Mouse (Mus musculus): ENCODE measurements around the gene Fer.

Gene Fer

GRCm38 (mm10) chr17:64086875-64087608 is 224.2 kb downstream of the Fer start:
- no peak for DNase-seq (ENCODE audit: low spot score)

DNA sequence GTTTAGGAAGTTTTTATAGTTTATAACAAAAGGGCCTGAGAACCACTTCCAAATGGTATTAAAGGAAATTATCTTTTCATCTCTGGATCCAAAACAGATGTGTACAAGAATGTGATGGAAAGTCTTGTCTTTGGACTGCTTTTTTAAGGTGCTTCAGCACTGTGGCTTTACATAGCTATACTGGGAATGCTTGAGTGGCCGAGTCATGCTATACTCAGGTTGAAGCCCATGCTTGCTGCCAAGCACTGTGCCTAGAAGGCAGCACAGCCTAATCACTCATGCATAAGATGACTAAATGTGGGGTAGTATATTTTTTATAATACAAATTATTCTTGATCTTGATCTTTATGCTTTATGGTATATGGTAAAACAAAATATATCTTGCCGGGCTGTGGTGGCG is 225.0 kb downstream of the Fer start:
- no peak for DNase-seq (ENCODE audit: low spot score)

GRCm38 (mm10) chr17:64093716-64094115 is 230.9 kb downstream of the Fer start:
- no peak for DNase-seq (ENCODE audit: low spot score)

DNA sequence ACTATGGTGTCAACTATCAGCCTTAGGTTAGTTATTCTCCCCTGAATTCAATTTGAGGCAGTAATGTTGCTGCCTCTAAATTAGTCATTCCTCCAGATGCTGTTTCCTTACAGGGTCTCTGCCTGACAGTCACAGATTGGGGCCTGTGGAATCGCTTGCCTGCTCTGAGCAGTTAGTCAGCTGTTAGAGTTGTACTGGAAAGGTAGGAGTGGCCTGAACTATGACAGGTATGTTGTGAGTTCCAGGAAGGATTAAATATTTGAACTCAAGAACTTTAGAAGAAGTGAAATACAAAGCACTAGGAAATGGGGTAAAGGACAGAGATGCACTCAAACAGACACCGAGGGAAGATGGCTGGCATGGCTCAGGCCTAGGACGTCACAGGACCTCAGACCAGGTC is 233.9 kb downstream of the Fer start:
- DNase-seq (ENCODE audit: low spot score), result no peak

DNA sequence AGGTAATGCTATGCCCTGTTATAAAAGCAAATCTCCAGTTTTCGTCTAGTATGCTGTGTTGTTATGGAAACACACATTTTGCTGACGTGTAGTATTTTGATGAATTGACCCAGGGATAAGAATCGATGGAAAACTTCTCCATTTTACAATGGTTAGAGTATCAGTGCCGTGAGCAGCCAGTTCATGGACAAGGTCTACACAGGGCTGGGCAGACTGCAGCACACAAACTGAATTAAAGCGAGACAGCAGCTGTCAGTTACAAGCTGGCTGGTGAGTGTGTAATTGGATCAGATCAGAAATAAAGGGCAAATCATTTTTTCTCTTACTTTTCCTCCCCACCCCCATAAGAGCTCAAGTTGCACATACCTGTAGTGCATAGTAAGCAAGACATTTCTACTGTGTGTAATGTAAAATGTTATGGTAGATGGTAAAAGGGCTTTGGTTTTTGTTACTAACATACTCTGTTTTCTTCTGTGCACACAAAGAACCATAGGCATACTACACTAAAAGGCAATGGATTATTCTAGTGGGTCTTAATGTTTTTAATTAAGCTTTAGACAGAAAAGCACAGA is 235.0 kb downstream of the Fer start:
- no peak for DNase-seq (ENCODE audit: low spot score)

- no peak for DNase-seq (ENCODE audit: low spot score)
Observed at GRCm38 (mm10) chr17:64099395-64100171, 236.7 kb downstream of the Fer start.

DNA sequence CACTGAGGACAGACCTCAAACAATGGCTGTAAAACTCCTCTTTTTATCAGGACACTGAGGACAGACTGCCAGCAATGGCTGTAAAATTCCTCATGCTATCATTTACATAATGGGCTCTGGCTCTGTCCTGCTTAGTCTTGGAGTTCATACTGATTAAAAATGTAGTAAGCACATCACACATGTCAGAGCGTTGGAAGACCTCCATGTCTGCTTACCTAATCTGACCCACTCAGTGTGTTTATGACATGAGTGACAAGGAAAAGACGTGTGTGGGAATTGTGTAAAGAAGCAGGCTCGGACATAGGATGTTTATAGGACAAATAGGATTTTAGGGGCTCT is 237.3 kb downstream of the Fer start:
- peak; percentile 27 for DNase-seq (ENCODE audit: low spot score)

DNA sequence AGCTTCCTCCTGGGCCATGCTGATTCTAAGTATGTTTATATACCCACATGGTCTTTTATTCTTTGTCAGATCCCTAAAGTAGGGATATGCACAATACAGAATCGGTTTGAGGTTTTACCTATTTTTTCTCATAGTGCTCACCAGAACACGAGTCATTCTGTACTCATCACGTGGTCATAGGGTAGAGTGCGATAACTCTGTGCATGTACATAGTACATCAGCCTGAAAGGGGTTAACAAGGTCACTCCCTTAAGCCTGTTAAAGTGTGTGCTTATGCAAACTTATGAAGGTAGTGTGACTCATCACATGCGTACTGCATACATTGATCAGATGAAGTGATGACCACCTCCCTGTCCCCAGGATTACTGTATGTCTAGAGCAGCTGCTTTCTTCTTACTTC is 245.9 kb downstream of the Fer start:
- no peak for DNase-seq (ENCODE audit: low spot score)

GRCm38 (mm10) chr17:64109871-64110270 is 247.0 kb downstream of the Fer start:
- no peak for DNase-seq (ENCODE audit: low spot score)

DNA sequence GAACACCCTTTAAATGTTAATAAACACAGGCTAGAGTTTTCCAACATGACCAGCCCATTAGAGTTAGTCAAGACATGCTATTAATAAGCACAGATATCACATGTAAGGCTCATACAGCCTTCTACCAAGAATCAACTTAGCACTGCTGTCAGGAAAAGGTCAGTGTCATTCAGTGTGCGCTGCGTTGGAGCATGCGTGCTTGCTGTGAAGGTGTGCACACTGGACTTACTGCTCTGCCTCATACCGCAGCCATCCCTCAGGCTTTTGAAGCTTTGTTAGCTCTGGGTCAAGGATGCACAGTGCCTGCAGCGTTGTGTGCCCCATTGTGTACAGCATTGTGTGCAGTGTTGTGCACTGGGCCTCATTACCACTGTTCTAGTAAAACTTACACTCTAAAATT is 250.8 kb downstream of the Fer start:
- no peak for DNase-seq (ENCODE audit: low spot score)

- DNase-seq (ENCODE audit: low spot score), result no peak
Observed at GRCm38 (mm10) chr17:64116762-64117161, 253.9 kb downstream of the Fer start.

DNA sequence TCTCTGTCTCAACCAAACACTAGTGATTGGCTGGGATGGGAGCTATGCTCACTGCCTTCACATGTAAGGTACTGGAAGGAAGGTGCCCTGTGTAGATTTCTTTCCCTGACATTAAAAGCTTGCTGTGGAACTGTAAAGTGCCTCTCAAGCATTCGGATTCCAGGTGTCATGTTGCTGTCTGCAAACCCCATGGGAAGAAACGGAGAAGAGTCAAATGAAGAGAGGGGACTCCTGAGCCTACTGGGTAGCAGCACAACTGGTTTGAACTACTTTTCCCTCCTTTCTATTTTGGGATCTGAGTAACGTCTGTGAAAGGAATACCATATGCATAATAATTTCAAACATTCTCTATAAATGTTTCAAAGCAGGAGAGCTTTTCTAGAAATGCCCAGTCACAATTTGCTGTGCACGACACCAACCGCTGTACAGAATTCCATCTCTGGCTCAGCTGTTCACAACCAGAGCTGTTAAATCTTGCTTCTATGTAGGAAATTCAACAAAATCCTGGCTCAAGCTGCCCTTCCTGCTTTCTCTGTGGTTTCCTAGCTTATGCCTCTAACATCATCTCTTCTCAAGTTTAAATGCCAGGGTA is 256.9 kb downstream of the Fer start:
- DNase-seq (ENCODE audit: low spot score), result no peak

GRCm38 (mm10) chr17:64122556-64122955 is 259.7 kb downstream of the Fer start:
- no peak for DNase-seq (ENCODE audit: low spot score)

- no peak for DNase-seq (ENCODE audit: low spot score)
Observed at GRCm38 (mm10) chr17:64123732-64124131, 260.9 kb downstream of the Fer start.

DNA sequence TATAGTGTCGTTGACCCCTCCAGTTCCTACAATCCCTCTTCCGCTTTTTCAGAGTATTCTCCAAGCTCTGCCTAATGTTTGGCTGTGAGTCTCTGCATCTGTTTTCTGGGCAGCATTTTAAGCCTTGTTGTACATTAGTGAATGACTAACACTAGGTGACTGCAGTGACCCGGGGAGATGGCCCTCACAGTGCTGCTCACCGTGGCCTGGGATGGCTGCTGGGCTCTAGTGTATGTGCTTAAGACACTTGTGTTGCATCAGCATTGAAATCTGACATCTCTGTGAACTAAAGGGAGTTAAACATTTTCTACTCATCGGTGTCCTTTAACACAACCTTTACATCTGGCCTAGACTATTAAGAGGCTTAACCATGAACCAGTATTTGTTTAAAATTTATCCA is 264.0 kb downstream of the Fer start:
- no peak for DNase-seq (ENCODE audit: low spot score)

- no peak for DNase-seq (ENCODE audit: low spot score)
Observed at GRCm38 (mm10) chr17:64129750-64130149, 266.9 kb downstream of the Fer start.

- DNase-seq (ENCODE audit: low spot score), result no peak
Observed at GRCm38 (mm10) chr17:64130356-64130755, 267.5 kb downstream of the Fer start.

DNA sequence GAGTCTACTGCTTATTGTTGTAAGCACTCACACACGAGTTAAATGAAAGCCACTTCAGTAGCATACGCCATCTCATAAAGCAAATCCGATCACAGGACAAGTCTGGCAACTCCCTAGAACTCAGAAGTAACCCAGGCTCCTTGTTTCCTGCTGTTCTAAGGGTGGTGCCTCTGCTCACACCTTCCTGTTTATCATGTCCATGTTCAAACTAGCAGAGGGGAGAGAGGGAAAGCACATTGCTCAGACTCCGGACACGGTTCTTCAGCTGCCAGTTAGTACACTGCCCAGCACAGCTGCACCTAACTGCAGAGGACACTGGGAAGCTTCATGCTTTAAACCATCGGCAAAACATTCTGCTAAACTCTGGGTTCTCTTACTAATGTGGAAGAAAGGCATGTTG is 269.3 kb downstream of the Fer start:
- no peak for DNase-seq (ENCODE audit: low spot score)

GRCm38 (mm10) chr17:64135941-64136650 is 273.2 kb downstream of the Fer start:
- DNase-seq (ENCODE audit: low spot score), result no peak

GRCm38 (mm10) chr17:64138036-64138717 is 275.3 kb downstream of the Fer start:
- DNase-seq (ENCODE audit: low spot score), result no peak

DNA sequence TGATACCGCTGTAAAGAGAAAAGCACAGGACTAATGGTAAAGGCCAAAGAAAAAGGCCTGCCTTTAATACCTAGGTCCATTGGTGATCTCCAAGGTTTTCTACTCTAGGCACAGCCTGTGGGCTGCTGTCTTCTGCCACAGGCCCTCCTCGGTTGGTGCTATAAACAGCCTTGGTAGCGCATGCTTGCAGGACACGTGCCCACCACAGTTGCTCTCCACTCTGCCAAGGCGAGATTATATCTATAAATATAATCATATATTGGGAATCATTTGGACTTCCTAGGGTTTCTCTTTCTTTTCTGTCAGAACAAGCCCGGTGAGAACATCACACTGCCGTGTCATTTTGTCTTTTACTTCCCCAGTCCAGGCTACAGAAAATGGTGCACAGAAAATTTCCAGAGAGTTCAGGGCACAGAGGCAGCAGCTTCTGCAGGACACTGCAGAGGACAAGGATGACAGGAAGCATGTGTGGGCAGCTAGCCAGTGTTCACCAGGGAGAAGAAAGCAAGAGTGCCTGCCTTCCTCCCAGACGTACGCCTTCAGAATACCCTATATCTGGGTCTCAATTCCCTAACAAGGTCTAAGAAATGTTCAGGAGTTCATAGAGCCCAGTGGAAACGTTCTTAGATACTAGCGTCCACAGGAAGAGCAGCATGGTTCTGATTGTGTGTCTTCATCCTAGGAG is 276.5 kb downstream of the Fer start:
- DNase-seq (ENCODE audit: low spot score), result no peak

Measured in urinary bladder, postnatal 14 days (tissue).